Mouse (Mus musculus): ENCODE results near the gene Grid2. TPM values are rescaled to one million over a fixed set of nuclear protein-coding genes. Genes with fewer than 3 reads are reported as not detected.

Gene Grid2
- polyA plus RNA-seq, 1 experiment from 2014 or later = 0.08 TPM

GRCm38 (mm10) chr6:64148613-64149012 is 892.9 kb downstream of the Grid2 start:
- H3K27me3 ChIP-seq (replicated peaks; ENCODE audit: control insufficient read depth, insufficient read depth, low read length) = no peaks in the 10 kb centered on the region
- H3K27ac ChIP-seq (ENCODE audit: low read depth, low read length) = no peak overlapping the region
- H3K36me3 ChIP-seq (ENCODE audit: control insufficient read depth, insufficient read depth, low read length) = no peaks in the 10 kb centered on the region
- 88% methylated on average over 7 of the region's 7 CpGs for WGBS
- H3K9ac ChIP-seq (ENCODE audit: low read depth, low read length) = no peak overlapping the region
- no peak overlapping the region for H3K4me2 ChIP-seq
- H3K4me3 ChIP-seq (ENCODE audit: low read depth, low read length) = no peak overlapping the region
- DNase-seq (ENCODE audit: low spot score) (no peak), ATAC-seq (replicated peaks; ENCODE audit: low FRiP score) (no peak)
- no peaks in the 10 kb centered on the region for H3K9me3 ChIP-seq (ENCODE audit: control insufficient read depth, low read length)
- no peaks in the 10 kb centered on the region for H3K4me1 ChIP-seq (replicated peaks; ENCODE audit: control insufficient read depth, insufficient read depth, low read length)

GRCm38 (mm10) chr6:64174995-64175612 is 919.4 kb downstream of the Grid2 start:
- Histone ChIP-seq H3K36me3 (ENCODE audit: control insufficient read depth, insufficient read depth, low read length) (no peaks in the 10 kb centered on the region), H3K9ac (ENCODE audit: low read depth, low read length) (no peak overlapping the region), H3K9me3 (ENCODE audit: control insufficient read depth, low read length) (no peaks in the 10 kb centered on the region), H3K27me3 (replicated peaks; ENCODE audit: control insufficient read depth, insufficient read depth, low read length) (no peaks in the 10 kb centered on the region), H3K4me1 (replicated peaks; ENCODE audit: control insufficient read depth, insufficient read depth, low read length) (no peaks in the 10 kb centered on the region), H3K27ac (ENCODE audit: low read depth, low read length) (no peak overlapping the region), H3K4me3 (ENCODE audit: low read depth, low read length) (no peak overlapping the region), H3K4me2 (no peak overlapping the region)
- WGBS = 92% methylated on average over 1 of the region's 1 CpGs
- DNase-seq (ENCODE audit: low spot score) (no peak), ATAC-seq (replicated peaks; ENCODE audit: low FRiP score) (no peak)

GRCm38 (mm10) chr6:64193646-64194045 is 938.0 kb downstream of the Grid2 start:
- Histone ChIP-seq H3K9ac (ENCODE audit: low read depth, low read length) (no peak overlapping the region), H3K27me3 (replicated peaks; ENCODE audit: control insufficient read depth, insufficient read depth, low read length) (no peaks in the 10 kb centered on the region), H3K9me3 (ENCODE audit: control insufficient read depth, low read length) (no peaks in the 10 kb centered on the region), H3K4me2 (no peak overlapping the region), H3K4me3 (ENCODE audit: low read depth, low read length) (no peak overlapping the region), H3K36me3 (ENCODE audit: control insufficient read depth, insufficient read depth, low read length) (no peaks in the 10 kb centered on the region), H3K27ac (ENCODE audit: low read depth, low read length) (no peak overlapping the region), H3K4me1 (replicated peaks; ENCODE audit: control insufficient read depth, insufficient read depth, low read length) (no peaks in the 10 kb centered on the region)
- ATAC-seq (replicated peaks; ENCODE audit: low FRiP score) (no peak), DNase-seq (ENCODE audit: low spot score) (no peak)
- WGBS = 69% methylated on average over 1 of the region's 1 CpGs

- no peak for DNase-seq (ENCODE audit: low spot score)
- 40% methylated on average over 8 of the region's 8 CpGs for WGBS
- no peak overlapping the region for H3K4me3 ChIP-seq (ENCODE audit: low read depth, low read length)
Observed at GRCm38 (mm10) chr6:64202396-64203122, 946.9 kb downstream of the Grid2 start.

GRCm38 (mm10) chr6:64236351-64236750 is 980.7 kb downstream of the Grid2 start:
- WGBS = 79% methylated on average over 3 of the region's 3 CpGs
- Histone ChIP-seq H3K4me1 (replicated peaks; ENCODE audit: control insufficient read depth, insufficient read depth, low read length) (no peaks in the 10 kb centered on the region), H3K9ac (ENCODE audit: low read depth, low read length) (no peak overlapping the region), H3K4me2 (no peak overlapping the region), H3K36me3 (ENCODE audit: control insufficient read depth, insufficient read depth, low read length) (no peaks in the 10 kb centered on the region), H3K27me3 (replicated peaks; ENCODE audit: control insufficient read depth, insufficient read depth, low read length) (no peaks in the 10 kb centered on the region), H3K4me3 (ENCODE audit: low read depth, low read length) (no peak overlapping the region), H3K9me3 (ENCODE audit: control insufficient read depth, low read length) (no peaks in the 10 kb centered on the region), H3K27ac (ENCODE audit: low read depth, low read length) (no peak overlapping the region)
- no peak for DNase-seq (ENCODE audit: low spot score)
- no peak for ATAC-seq (replicated peaks; ENCODE audit: low FRiP score)

More at GRCm38 (mm10) chr6:64202396-64203122, 946.9 kb downstream of the Grid2 start:
- no peak overlapping the region for H3K4me2 ChIP-seq
- no peaks in the 10 kb centered on the region for H3K9me3 ChIP-seq (ENCODE audit: control insufficient read depth, low read length)
- H3K27me3 ChIP-seq (replicated peaks; ENCODE audit: control insufficient read depth, insufficient read depth, low read length) = no peaks in the 10 kb centered on the region
- no peak overlapping the region for H3K9ac ChIP-seq (ENCODE audit: low read depth, low read length)
- H3K27ac ChIP-seq (ENCODE audit: low read depth, low read length) = no peak overlapping the region
- ATAC-seq (replicated peaks; ENCODE audit: low FRiP score) = no peak
- H3K36me3 ChIP-seq (ENCODE audit: control insufficient read depth, insufficient read depth, low read length) = no peaks in the 10 kb centered on the region
- no peaks in the 10 kb centered on the region for H3K4me1 ChIP-seq (replicated peaks; ENCODE audit: control insufficient read depth, insufficient read depth, low read length)

- H3K4me1 ChIP-seq (replicated peaks; ENCODE audit: control insufficient read depth, insufficient read depth, low read length) = no peaks in the 10 kb centered on the region
- WGBS = 80% methylated on average over 1 of the region's 1 CpGs
- H3K27ac ChIP-seq (ENCODE audit: low read depth, low read length) = no peak overlapping the region
- ATAC-seq (replicated peaks; ENCODE audit: low FRiP score) = no peak
- no peaks in the 10 kb centered on the region for H3K9me3 ChIP-seq (ENCODE audit: control insufficient read depth, low read length)
- no peaks in the 10 kb centered on the region for H3K36me3 ChIP-seq (ENCODE audit: control insufficient read depth, insufficient read depth, low read length)
- no peak for DNase-seq (ENCODE audit: low spot score)
- no peak overlapping the region for H3K9ac ChIP-seq (ENCODE audit: low read depth, low read length)
- H3K27me3 ChIP-seq (replicated peaks; ENCODE audit: control insufficient read depth, insufficient read depth, low read length) = no peaks in the 10 kb centered on the region
- H3K4me3 ChIP-seq (ENCODE audit: low read depth, low read length) = no peak overlapping the region
- H3K4me2 ChIP-seq = no peak overlapping the region
Observed at GRCm38 (mm10) chr6:64240526-64240925, 984.9 kb downstream of the Grid2 start.

- 77% methylated on average over 1 of the region's 1 CpGs for WGBS
- H3K4me2 ChIP-seq = no peak overlapping the region
- no peak overlapping the region for H3K4me3 ChIP-seq (ENCODE audit: low read depth, low read length)
- DNase-seq (ENCODE audit: low spot score) = no peak
- ATAC-seq (replicated peaks; ENCODE audit: low FRiP score) = no peak
- H3K36me3 ChIP-seq (ENCODE audit: control insufficient read depth, insufficient read depth, low read length) = no peaks in the 10 kb centered on the region
- H3K9ac ChIP-seq (ENCODE audit: low read depth, low read length) = no peak overlapping the region
- no peaks in the 10 kb centered on the region for H3K4me1 ChIP-seq (replicated peaks; ENCODE audit: control insufficient read depth, insufficient read depth, low read length)
- no peak overlapping the region for H3K27ac ChIP-seq (ENCODE audit: low read depth, low read length)
- no peaks in the 10 kb centered on the region for H3K9me3 ChIP-seq (ENCODE audit: control insufficient read depth, low read length)
- no peaks in the 10 kb centered on the region for H3K27me3 ChIP-seq (replicated peaks; ENCODE audit: control insufficient read depth, insufficient read depth, low read length)
Observed at GRCm38 (mm10) chr6:64245951-64246350, 990.3 kb downstream of the Grid2 start.

GRCm38 (mm10) chr6:64251041-64251440 is 995.4 kb downstream of the Grid2 start:
- ATAC-seq (replicated peaks; ENCODE audit: low FRiP score) = no peak

GRCm38 (mm10) chr6:64263517-64263916 is 1007.8 kb downstream of the Grid2 start:
- Histone ChIP-seq H3K9me3 (ENCODE audit: control insufficient read depth, low read length) (no peaks in the 10 kb centered on the region), H3K27me3 (replicated peaks; ENCODE audit: control insufficient read depth, insufficient read depth, low read length) (no peaks in the 10 kb centered on the region), H3K4me1 (replicated peaks; ENCODE audit: control insufficient read depth, insufficient read depth, low read length) (no peaks in the 10 kb centered on the region), H3K4me2 (no peak overlapping the region), H3K4me3 (ENCODE audit: low read depth, low read length) (no peak overlapping the region), H3K36me3 (ENCODE audit: control insufficient read depth, insufficient read depth, low read length) (no peaks in the 10 kb centered on the region), H3K27ac (ENCODE audit: low read depth, low read length) (no peak overlapping the region), H3K9ac (ENCODE audit: low read depth, low read length) (no peak overlapping the region)
- 70% methylated on average over 4 of the region's 4 CpGs for WGBS
- no peak for ATAC-seq (replicated peaks; ENCODE audit: low FRiP score)
- DNase-seq (ENCODE audit: low spot score) = no peak

More at GRCm38 (mm10) chr6:64251041-64251440, 995.4 kb downstream of the Grid2 start:
- H3K4me3 ChIP-seq (ENCODE audit: low read depth, low read length) = no peak overlapping the region
- no peak overlapping the region for H3K27ac ChIP-seq (ENCODE audit: low read depth, low read length)
- H3K9me3 ChIP-seq (ENCODE audit: control insufficient read depth, low read length) = no peaks in the 10 kb centered on the region
- H3K36me3 ChIP-seq (ENCODE audit: control insufficient read depth, insufficient read depth, low read length) = no peaks in the 10 kb centered on the region
- 79% methylated on average over 1 of the region's 1 CpGs for WGBS
- no peak overlapping the region for H3K4me2 ChIP-seq
- no peak overlapping the region for H3K9ac ChIP-seq (ENCODE audit: low read depth, low read length)
- DNase-seq (ENCODE audit: low spot score) = no peak
- H3K27me3 ChIP-seq (replicated peaks; ENCODE audit: control insufficient read depth, insufficient read depth, low read length) = no peaks in the 10 kb centered on the region
- H3K4me1 ChIP-seq (replicated peaks; ENCODE audit: control insufficient read depth, insufficient read depth, low read length) = no peaks in the 10 kb centered on the region

All from liver, embryonic 11.5 days (tissue).